Mouse (Mus musculus) hindbrain, embryonic 15.5 days (tissue): ENCODE data around the gene Abhd2. TPM values are rescaled to one million over a fixed set of nuclear protein-coding genes. Genes with fewer than 3 reads are reported as not detected.

Experiments
- ATAC-seq: fragments of 200-750 bp; cut with Nextera tagmentation; 2 replicates; pipeline ENCODE4 v1.8.0; 2017; ENCODE audit warnings: low read depth, moderate number of reproducible peaks, moderate TSS enrichment; ENCODE audit not compliant: low FRiP score
- H3K27ac ChIP-seq: fragments of 300-500 bp; sonication (generic); replicated peaks from 2 replicates; pipeline ENCODE4 v1.5.1; 2015; ENCODE audit warnings: mild to moderate bottlenecking, inconsistent platforms
- H3K27me3 ChIP-seq: fragments of 300-500 bp; sonication (generic); 2 replicates; pipeline ENCODE4 v1.6.1; 2015; ENCODE audit warnings: control low read depth, inconsistent platforms
- H3K36me3 ChIP-seq: fragments of 300-500 bp; sonication (generic); 2 replicates; pipeline ENCODE4 v1.6.1; 2015; ENCODE audit warnings: control low read depth, inconsistent platforms
- H3K4me1 ChIP-seq: fragments of 300-500 bp; sonication (generic); replicated peaks from 2 replicates; pipeline ENCODE4 v1.6.1; 2015; ENCODE audit warnings: control low read depth, inconsistent platforms
- H3K4me2 ChIP-seq: fragments of 300-500 bp; sonication (generic); 2 replicates; pipeline ENCODE4 v1.6.1; 2015; ENCODE audit warnings: moderate library complexity, mild to moderate bottlenecking, inconsistent platforms
- H3K4me3 ChIP-seq: fragments of 300-500 bp; sonication (generic); 2 replicates; pipeline ENCODE4 v1.5.1; 2015; ENCODE audit warnings: mild to moderate bottlenecking, inconsistent platforms
- H3K9ac ChIP-seq: fragments of 300-500 bp; sonication (generic); 2 replicates; pipeline ENCODE4 v1.6.1; 2015; ENCODE audit warnings: inconsistent platforms
- H3K9me3 ChIP-seq: fragments of 300-500 bp; sonication (generic); 2 replicates; pipeline ENCODE4 v1.6.1; 2016; ENCODE audit warnings: control low read depth, inconsistent platforms
- WGBS: fragments of 180-500 bp; shearing (Covaris S2); methylation state at CpG from one replicate; pipeline ENCODE4 v1.1.7; 2015; 5-methylcytosine and 5-hydroxymethylcytosine counted together
- polyA plus RNA-seq: library from polyadenylated mRNA; unstranded; fragments of >200 nt; fragmentation: Nextera tagmentation; extraction: Ambion mirVana; gene quantifications from 2 replicates; pipeline ENCODE4 v1.2.1, GENCODE M21; 2015

Gene Abhd2
- polyA plus RNA-seq, 1 experiment from 2014 or later = 19.8 TPM

DNA sequence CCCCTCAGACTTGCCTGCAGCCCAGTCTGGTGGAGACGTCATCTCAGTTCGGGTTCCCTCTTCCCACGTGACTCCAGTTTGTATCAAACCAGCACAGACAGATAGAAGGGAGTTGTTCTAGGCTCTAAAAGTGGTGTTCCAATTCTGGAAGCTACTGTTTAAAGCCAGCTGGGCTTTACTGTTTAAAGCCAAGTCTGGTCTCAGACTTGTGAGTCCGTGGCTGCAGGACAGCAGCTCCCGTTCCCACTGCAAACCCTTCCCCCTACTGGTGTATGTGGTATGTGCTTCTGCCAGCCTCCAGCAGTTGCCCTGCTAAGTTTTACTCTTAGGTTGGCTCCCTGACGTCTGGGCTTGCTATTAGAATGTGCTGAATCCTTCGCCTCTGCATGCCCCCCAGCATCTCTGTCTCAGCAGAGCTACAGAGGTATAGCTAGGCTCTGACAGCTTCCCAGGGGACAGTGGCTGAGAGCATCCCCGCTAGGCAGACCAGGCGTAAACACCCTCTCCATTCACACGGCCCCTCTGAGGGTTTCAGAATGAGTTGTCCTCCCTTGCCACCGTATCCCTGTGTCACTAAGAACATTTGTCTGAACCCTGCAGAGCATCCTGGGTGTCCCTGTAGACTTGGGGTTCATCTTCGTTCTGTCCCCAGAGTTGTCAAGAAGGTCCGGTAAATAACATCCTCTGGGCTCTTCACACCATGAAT lies 74.3 kb downstream of the Abhd2 start:
- no peak overlapping the region for H3K4me2 ChIP-seq
- H3K4me1 ChIP-seq = 0 out of 2 replicates have a peak, but pooled peaks cover 3% of the 10 kb centered on the region
- WGBS = 66% methylated on average over 13 of the region's 13 CpGs
- H3K27ac ChIP-seq = no peak overlapping the region
- H3K4me3 ChIP-seq = no peak overlapping the region
- H3K27me3 ChIP-seq = no peaks in the 10 kb centered on the region
- ATAC-seq = no peak
- no peak overlapping the region for H3K9ac ChIP-seq
- H3K36me3 ChIP-seq = peaks cover 29% of the 10 kb centered on the region
- no peaks in the 10 kb centered on the region for H3K9me3 ChIP-seq

DNA sequence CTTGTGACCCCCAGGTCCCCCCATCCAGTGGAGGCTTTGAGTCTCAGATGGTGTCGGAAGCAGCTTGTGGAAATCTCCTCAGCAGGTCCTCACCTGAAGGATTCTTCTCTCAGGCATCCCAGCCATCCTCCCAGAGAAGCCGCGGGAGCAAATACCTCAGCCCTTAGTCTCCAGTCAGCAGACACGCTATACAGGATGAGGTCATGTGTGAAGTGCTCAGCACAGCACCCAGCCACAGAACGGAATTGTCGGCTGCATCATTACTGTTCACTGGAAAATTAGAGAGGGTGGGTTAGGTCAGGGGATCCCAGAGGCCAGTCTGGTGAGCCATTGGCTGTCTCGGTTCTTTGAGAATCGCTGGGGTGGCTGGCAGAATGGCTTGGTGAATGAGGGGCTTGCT lies 75.8 kb downstream of the Abhd2 start:
- no peak for ATAC-seq
- H3K4me3 ChIP-seq = no peak overlapping the region
- no peak overlapping the region for H3K27ac ChIP-seq
- H3K9me3 ChIP-seq = no peaks in the 10 kb centered on the region
- no peak overlapping the region for H3K9ac ChIP-seq
- peaks cover 33% of the 10 kb centered on the region for H3K36me3 ChIP-seq
- no peaks in the 10 kb centered on the region for H3K27me3 ChIP-seq
- 0 out of 2 replicates have a peak, but pooled peaks cover 3% of the 10 kb centered on the region for H3K4me1 ChIP-seq
- H3K4me2 ChIP-seq = no peak overlapping the region
- WGBS = 90% methylated on average over 8 of the region's 8 CpGs

DNA sequence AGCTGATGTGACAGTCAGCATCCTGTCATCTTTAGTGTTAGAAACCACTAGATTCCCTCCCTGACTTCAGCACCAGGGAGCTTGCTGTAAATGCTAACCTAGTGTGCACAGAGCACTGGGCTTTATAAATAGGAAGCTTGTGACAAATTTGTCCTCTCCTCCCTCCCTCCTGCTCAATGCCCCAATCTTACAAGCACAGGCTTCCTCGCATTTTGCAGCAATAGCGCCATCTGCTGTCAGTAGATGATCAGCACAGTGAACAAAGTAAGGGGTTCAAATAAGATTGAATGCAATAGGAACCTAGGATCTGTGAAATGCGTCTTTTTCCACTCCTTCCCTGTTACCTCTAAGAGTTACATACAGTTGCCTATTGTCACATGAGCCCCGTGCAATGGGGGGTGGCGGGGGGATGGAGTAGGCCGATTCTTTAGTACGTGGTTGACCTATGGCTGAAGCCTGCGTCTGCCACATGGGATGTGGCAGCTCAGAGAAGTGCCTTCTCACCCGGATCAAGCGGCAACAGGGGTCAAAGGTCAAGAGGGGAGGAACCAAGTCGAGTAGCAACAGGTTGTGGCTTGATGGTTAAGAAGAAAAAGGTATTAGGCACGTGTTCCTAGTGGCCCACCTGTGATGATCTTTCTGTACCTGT lies 76.9 kb downstream of the Abhd2 start:
- Histone ChIP-seq H3K4me1 (0 out of 2 replicates have a peak, but pooled peaks cover 3% of the 10 kb centered on the region), H3K4me2 (no peak overlapping the region), H3K9me3 (no peaks in the 10 kb centered on the region), H3K27me3 (no peaks in the 10 kb centered on the region), H3K36me3 (peaks cover 41% of the 10 kb centered on the region), H3K9ac (no peak overlapping the region), H3K27ac (0 out of 2 replicates have a peak overlapping the region, but pooled peaks have one; percentile 57), H3K4me3 (no peak overlapping the region)
- ATAC-seq = peak; percentile 65; the same call in 1 of the 2 replicates
- 40% methylated on average over 12 of the region's 12 CpGs for WGBS

DNA sequence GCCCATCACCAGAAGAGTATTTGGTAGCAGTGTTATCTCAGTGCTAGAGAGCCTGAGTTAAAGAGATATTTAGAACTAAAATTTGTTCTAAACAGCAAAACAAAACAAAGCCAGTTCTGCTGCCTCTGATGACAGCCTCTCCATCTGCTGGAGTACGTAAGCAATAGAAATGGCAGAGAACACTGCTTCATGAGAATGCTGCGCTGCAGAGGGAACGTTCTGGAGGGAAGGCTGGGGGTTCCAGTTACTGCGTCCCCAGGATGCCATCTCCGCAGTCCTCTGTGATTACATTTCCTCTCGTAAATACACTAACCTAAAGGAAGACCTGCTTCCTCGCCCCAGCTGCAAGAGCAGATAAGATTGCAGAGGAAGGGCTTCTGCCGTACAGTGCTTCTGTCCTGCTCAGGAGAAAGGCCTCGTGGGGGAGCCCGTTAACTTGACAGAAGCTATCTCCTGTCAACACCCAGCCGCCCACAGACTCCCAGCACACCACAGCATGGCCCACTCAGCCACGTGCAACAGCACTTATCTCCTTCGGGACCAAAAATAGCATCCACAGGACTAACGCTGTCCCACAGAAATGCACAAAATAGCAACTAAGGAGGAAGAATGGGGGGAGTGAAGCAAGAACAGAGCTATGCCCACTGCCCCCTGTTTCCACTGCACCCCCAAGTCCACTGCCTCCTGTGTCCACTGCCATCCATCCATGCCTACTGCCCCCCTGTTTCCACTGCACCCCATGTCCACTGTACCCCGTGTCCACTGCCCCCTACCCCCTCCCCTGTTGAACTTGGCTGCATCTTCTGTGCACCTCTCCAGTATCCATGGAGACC lies 85.6 kb downstream of the Abhd2 start:
- Histone ChIP-seq H3K4me1 (peaks cover 18% of the 10 kb centered on the region), H3K4me2 (no peak overlapping the region), H3K9me3 (no peaks in the 10 kb centered on the region), H3K27me3 (no peaks in the 10 kb centered on the region), H3K9ac (no peak overlapping the region), H3K27ac (peak overlapping the region; percentile 51; the same call in 1 of the 2 replicates), H3K4me3 (no peak overlapping the region), H3K36me3 (peaks cover 50% of the 10 kb centered on the region)
- 62% methylated on average over 15 of the region's 15 CpGs for WGBS
- no peak for ATAC-seq

DNA sequence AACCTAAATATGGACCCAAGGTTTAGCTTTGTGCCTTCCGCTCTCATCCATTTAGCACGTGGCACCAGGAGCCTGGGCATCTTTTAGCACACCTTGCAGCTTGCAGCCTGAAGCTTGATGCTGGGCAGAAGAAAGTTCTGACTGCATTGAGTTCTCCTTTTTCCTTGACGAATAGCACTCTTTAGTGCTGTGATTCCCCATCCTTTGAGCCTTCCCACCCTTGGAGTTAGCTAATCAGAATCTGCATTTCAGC lies 86.1 kb downstream of the Abhd2 start:
- H3K27ac ChIP-seq = 0 out of 2 replicates have a peak overlapping the region, but pooled peaks have one; percentile 51
- no peaks in the 10 kb centered on the region for H3K9me3 ChIP-seq
- no peak overlapping the region for H3K4me2 ChIP-seq
- peaks cover 21% of the 10 kb centered on the region for H3K4me1 ChIP-seq
- peaks cover 45% of the 10 kb centered on the region for H3K36me3 ChIP-seq
- WGBS = 70% methylated on average over 3 of the region's 3 CpGs
- no peak overlapping the region for H3K4me3 ChIP-seq
- no peak for ATAC-seq
- H3K9ac ChIP-seq = no peak overlapping the region
- H3K27me3 ChIP-seq = no peaks in the 10 kb centered on the region

DNA sequence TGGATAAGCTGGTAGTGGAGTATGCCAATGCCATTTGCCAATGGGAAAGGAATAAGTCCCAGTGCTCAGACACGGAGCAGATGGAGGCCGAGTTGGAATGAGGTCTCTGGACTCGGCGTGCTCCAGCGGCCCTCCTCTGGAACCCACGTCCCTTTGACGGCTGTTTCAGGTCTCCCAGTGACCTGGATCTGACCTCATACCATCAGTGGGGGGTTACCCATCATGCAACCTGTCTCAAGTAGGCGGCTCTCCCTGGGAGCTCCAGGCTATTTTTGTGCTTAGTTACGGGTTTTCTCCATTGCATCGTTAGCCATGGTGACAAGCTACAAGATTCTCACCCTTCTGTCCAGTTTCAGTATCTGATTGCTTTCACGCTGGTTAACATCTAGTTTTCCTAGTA lies 87.1 kb downstream of the Abhd2 start:
- ATAC-seq = no peak
- H3K4me2 ChIP-seq = no peak overlapping the region
- peak overlapping the region; percentile 76 for H3K27ac ChIP-seq
- no peaks in the 10 kb centered on the region for H3K27me3 ChIP-seq
- no peak overlapping the region for H3K9ac ChIP-seq
- WGBS = 48% methylated on average over 11 of the region's 11 CpGs
- no peak overlapping the region for H3K4me3 ChIP-seq
- H3K9me3 ChIP-seq = no peaks in the 10 kb centered on the region
- H3K4me1 ChIP-seq = peaks cover 22% of the 10 kb centered on the region
- peaks cover 38% of the 10 kb centered on the region for H3K36me3 ChIP-seq

DNA sequence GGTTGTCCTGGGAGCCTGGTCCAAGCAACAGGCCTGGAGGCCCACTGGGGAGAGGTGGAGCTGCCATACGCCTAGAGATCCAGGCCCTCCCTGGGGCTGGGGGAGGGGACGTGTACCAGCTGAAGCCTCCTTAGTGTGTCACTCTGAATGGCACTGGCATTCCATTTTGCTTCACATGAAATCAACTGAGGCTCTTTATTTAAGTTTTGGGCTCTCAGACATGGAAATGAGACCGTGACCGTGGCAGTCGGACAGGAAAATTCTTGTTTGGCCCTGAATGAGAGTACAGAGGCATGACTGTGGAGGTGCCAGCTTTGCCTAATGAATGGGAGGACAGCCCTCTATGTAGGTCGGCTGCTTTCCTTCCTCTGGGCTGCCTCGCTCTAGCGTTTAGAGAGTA lies 89.2 kb downstream of the Abhd2 start:
- H3K4me1 ChIP-seq = peaks cover 22% of the 10 kb centered on the region

DNA sequence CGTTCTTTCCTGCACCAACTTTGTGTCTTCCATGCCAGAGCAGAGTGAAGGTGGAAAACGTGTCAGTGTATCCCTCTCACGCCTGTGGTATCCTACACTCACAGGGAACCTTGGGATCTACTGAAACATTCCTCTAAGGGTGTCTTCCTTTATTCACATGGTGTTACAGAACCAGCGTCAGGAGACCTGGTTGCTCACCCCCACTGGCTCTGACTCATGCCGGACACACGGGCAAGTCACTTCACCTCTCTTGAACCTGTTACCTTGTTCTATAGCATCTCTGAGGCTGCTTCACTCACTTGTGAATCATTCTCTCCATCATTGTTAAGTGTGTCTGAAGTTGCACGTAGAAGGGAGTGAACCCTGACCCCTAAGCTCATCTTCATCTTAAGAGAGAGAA lies 89.8 kb downstream of the Abhd2 start:
- no peaks in the 10 kb centered on the region for H3K27me3 ChIP-seq
- 80% methylated on average over 7 of the region's 7 CpGs for WGBS
- no peaks in the 10 kb centered on the region for H3K9me3 ChIP-seq
- H3K27ac ChIP-seq = peak overlapping the region; percentile 76
- ATAC-seq = no peak
- H3K4me1 ChIP-seq = peaks cover 22% of the 10 kb centered on the region
- no peak overlapping the region for H3K4me2 ChIP-seq
- no peak overlapping the region for H3K4me3 ChIP-seq
- peaks cover 21% of the 10 kb centered on the region; the same call in 1 of the 2 replicates for H3K36me3 ChIP-seq
- no peak overlapping the region for H3K9ac ChIP-seq

More for the DNA sequence above, 89.2 kb downstream of the Abhd2 start:
- H3K9me3 ChIP-seq = no peaks in the 10 kb centered on the region
- no peak overlapping the region for H3K4me3 ChIP-seq
- ATAC-seq = peak; percentile 89
- H3K27me3 ChIP-seq = no peaks in the 10 kb centered on the region
- peak overlapping the region; percentile 76 for H3K27ac ChIP-seq
- WGBS = 49% methylated on average over 8 of the region's 8 CpGs
- no peak overlapping the region for H3K9ac ChIP-seq
- H3K36me3 ChIP-seq = peaks cover 23% of the 10 kb centered on the region; the same call in 1 of the 2 replicates
- H3K4me2 ChIP-seq = no peak overlapping the region

DNA sequence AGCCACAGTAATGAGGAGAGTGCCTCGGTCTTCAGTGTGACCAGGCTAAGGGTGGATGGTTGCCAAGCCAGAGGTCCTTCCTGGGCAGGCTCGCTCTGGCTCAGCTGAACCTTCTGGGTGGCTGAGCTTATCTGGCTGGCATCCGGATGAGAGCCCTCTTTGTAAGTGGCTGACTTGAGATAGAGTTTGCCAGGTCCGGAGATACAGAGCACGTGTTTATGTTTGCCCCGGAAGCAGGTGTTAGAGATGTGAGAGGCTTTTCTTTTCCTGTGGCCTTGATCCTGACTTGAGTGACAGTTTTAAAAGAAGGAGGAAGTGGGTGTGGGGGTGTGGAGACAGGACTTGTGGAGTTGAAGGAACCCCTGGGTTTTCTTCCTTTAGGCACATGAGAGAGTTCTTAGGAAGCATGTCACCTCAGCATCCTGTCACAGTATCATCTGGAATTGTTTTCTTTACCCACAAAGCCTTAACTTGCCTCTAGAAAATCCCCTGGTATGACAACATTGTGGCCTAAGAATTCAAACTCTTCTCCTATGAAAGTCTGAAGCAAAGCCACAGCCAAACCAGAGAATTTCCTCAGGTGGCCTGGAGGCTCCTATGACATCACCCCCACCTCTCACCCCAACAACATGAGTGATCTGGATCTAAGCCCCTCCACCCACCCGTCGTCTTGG lies 90.5 kb downstream of the Abhd2 start:
- Histone ChIP-seq H3K27ac (peak overlapping the region; percentile 76), H3K36me3 (0 out of 2 replicates have a peak, but pooled peaks cover 15% of the 10 kb centered on the region), H3K4me3 (no peak overlapping the region), H3K9me3 (no peaks in the 10 kb centered on the region), H3K9ac (no peak overlapping the region), H3K4me1 (peaks cover 22% of the 10 kb centered on the region), H3K27me3 (no peaks in the 10 kb centered on the region), H3K4me2 (no peak overlapping the region)
- WGBS = 67% methylated on average over 8 of the region's 8 CpGs
- peak; percentile 44 for ATAC-seq

DNA sequence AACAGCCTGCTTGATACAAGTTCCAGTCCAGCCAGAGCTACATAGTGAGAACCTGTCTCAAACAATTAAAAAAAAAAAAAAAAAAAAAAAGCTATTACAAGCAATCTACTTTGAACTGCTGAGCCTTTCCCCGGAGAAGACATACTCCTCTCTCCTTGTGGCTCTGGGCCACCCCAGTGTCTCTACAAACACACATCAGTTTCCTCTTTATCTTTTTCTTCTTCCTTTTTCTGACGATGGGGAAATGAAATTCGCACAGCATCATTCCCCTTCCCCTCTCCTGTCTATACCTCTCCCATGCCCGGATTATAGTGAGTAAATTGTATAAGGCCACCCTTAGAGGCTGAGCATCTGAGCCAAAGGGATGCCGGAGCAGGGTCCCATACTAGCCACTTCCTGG lies 95.7 kb downstream of the Abhd2 start:
- 91% methylated on average over 5 of the region's 5 CpGs for WGBS
- H3K27me3 ChIP-seq = no peaks in the 10 kb centered on the region
- no peaks in the 10 kb centered on the region for H3K9me3 ChIP-seq
- H3K4me3 ChIP-seq = no peak overlapping the region
- no peaks in the 10 kb centered on the region for H3K36me3 ChIP-seq
- H3K9ac ChIP-seq = no peak overlapping the region
- H3K4me1 ChIP-seq = peaks cover 4% of the 10 kb centered on the region
- H3K4me2 ChIP-seq = no peak overlapping the region
- no peak overlapping the region for H3K27ac ChIP-seq
- no peak for ATAC-seq

DNA sequence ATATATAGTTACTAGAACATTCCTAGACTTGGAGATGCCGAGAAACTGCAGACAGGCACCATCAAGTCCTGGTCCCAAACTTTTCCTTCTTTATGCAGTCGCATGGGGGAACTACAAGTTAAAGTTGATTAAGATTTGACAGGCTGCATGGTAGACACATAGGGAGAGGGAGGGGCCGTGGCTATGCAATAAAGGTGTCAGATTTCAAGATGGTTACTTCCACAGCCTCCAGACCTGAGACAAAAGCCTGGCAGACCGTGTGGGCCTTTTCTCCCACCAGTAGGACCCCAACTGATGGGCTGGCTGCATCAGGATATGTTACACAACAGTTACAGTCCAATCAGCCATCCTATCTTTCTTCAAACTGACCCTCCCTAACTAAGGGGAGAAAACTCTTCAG lies 96.4 kb downstream of the Abhd2 start:
- Histone ChIP-seq H3K36me3 (no peaks in the 10 kb centered on the region), H3K4me1 (no peaks in the 10 kb centered on the region), H3K27ac (no peak overlapping the region), H3K27me3 (no peaks in the 10 kb centered on the region), H3K9me3 (no peaks in the 10 kb centered on the region), H3K4me3 (no peak overlapping the region), H3K4me2 (no peak overlapping the region), H3K9ac (no peak overlapping the region)
- ATAC-seq = no peak
- 48% methylated on average over 4 of the region's 4 CpGs for WGBS
